Mouse (Mus musculus) G1E (cell line): Measurements from ENCODE around the gene Ap2a2. TPM values are rescaled to one million over a fixed set of nuclear protein-coding genes. Genes with fewer than 3 reads are reported as not detected.
"Not testable (repeated sequence)": the region's sequence is repeated elsewhere in the genome, so short reads cannot be mapped to it uniquely, and the experiment has no call there.

Source experiments
- ATAC-seq: 2 replicates; pipeline ENCODE4 v1.8.0; 2016; ENCODE audit warnings: mild to moderate bottlenecking; ENCODE audit not compliant: insufficient number of reproducible peaks, poor library complexity, low FRiP score, severe bottlenecking; ENCODE audit errors: extremely low read depth
- DNase-seq: peaks from one replicate; pipeline ENCODE4 v3.0.0; 2012; ENCODE audit warnings: low spot score
- H3K27me3 ChIP-seq: 2 replicates; pipeline ENCODE4 v1.6.1; 2012; ENCODE audit warnings: mild to moderate bottlenecking, low read length, inconsistent platforms; ENCODE audit not compliant: insufficient read depth
- H3K36me3 ChIP-seq: replicated peaks from 2 replicates; pipeline ENCODE3; 2012; ENCODE audit warnings: mild to moderate bottlenecking, inconsistent platforms
- H3K4me1 ChIP-seq: 2 replicates; pipeline ENCODE4 v1.6.1; 2012; ENCODE audit warnings: low read depth, low read length, inconsistent platforms, mixed read lengths; ENCODE audit not compliant: insufficient read depth
- H3K4me3 ChIP-seq: 2 replicates; pipeline ENCODE4 v1.5.1; 2012; ENCODE audit warnings: low read depth, mild to moderate bottlenecking, inconsistent platforms, low read length, moderate library complexity, mixed read lengths
- H3K9me3 ChIP-seq: replicated peaks from 2 replicates; pipeline ENCODE4 v1.6.1; 2012; ENCODE audit warnings: inconsistent platforms
- CTCF ChIP-seq: IDR thresholded peaks from 2 replicates; pipeline ENCODE4 v1.5.1; 2012; ENCODE audit warnings: low read depth, low read length, inconsistent platforms, mixed read lengths
- GATA1 ChIP-seq: IDR thresholded peaks from 2 replicates; pipeline ENCODE4 v1.6.1; 2012; ENCODE audit warnings: borderline replicate concordance, low read length, inconsistent platforms, mixed read lengths
- GATA2 ChIP-seq: IDR thresholded peaks from 2 replicates; pipeline ENCODE4 v1.6.1; 2012; ENCODE audit warnings: low read depth, low read length, inconsistent platforms, borderline replicate concordance
- POLR2AphosphoS5 ChIP-seq: IDR thresholded peaks from 2 replicates; pipeline ENCODE4 v1.6.1; 2012; ENCODE audit warnings: low read depth, low read length, inconsistent platforms; ENCODE audit not compliant: insufficient replicate concordance
- TAL1 ChIP-seq: conservative IDR thresholded peaks from 2 replicates; pipeline ENCODE4 v1.6.1; 2012; ENCODE audit warnings: low read depth, low read length, inconsistent platforms, mixed read lengths
- polyA plus RNA-seq: library from polyadenylated mRNA; stranded (reverse); fragments of >175 nt; gene quantifications from 2 replicates; pipeline ENCODE4 v1.2.3, GENCODE M21; 2012
- total RNA-seq, 2 experiments: library from RNA; stranded (forward) in 1 of 2; stranded (reverse) in 1 of 2; fragments of 200-1000 nt in 1 of 2; fragments of >200 nt in 1 of 2; fragmentation: Nextera tagmentation in 1 of 2; gene quantifications; 2 replicates each; pipeline ENCODE4 v1.2.3; 2014 to 2017

Gene Ap2a2
- total and polyA plus RNA-seq, 3 experiments, result 2.8 to 4.5 (median 3.2) TPM

DNA sequence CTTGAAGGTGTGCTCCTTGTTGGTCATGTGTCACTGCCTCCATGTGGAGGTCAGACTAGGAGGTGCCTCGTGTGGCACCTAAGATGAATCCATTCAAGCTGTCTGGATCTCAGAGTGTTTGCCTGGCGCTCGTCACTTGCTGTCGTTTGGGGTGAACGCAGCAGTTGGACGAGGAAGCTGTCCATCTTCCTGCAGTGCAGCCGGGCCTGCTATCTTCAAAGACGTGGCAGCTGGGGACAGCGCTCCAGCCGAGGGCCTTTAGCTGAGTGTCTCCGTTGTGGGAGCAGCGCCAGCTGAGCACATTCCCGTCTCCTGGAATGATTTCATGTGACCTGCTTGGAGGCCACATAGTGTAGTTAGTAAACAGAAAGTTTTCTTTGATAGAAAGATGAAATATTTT, 50.8 kb downstream of the Ap2a2 start:
- TF ChIP-seq CTCF, result no peak
- no peak for TF ChIP-seq POLR2AphosphoS5
- no peak for TF ChIP-seq GATA1
- TF ChIP-seq TAL1, result no peak
- no peak for TF ChIP-seq GATA2
- Histone ChIP-seq H3K9me3 (no peaks in the 10 kb centered on the region), H3K4me3 (no peak overlapping the region), H3K27me3 (peaks cover 14% of the 10 kb centered on the region), H3K36me3 (no peaks in the 10 kb centered on the region), H3K4me1 (no peaks in the 10 kb centered on the region; the same call in 1 of the 2 replicates)
- no peak for ATAC-seq
- no peak for DNase-seq

DNA sequence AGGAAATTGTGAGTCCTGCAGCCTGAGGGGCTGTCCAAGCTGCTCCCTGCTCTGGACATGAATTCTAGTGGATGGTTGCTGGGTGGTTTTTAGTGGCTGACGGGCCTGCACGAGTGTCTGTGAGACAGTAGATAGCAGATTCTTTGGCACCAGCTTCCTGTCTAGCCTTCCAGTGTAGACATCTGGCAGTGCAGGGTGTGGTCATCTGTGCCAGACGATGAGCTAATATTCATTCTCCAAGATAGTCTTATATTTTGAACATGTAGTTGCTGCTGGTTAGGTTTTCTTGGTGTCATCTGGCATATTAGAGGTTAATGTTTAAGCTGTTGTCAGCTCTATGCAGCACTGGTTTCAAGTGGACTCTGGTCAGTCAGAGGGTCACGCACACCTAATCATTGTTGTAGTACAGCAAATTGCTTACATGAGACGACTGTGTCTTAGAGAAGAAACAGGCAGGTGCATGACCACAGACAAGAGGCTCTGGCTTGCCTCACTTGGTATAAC, 52.4 kb downstream of the Ap2a2 start:
- no peak for ATAC-seq
- no peak overlapping the region for H3K4me3 ChIP-seq

DNA sequence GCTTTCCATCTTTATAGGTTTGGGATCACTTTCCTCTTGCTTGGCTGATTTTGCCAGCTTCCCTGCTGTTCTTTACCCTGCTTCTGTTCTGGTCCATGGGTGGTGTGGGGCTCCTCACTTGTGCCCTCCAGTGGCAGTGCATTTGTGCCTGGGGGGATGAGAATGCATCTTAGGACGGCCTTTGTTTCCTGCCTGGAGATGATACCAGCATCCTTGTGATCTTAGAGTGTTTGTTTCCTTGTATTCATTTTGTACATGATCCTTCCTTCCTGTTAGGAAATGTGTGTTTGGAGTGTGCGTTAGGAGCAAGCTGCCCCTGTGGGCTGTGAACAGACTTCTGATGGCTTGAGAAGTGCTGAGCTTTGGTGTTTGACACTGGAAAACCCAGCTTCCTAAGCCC, 62.2 kb downstream of the Ap2a2 start:
- H3K9me3 ChIP-seq, result no peaks in the 10 kb centered on the region
- no peak for TF ChIP-seq CTCF
- no peak for TF ChIP-seq GATA2
- no peak for TF ChIP-seq TAL1
- no peak for TF ChIP-seq GATA1
- no peak for TF ChIP-seq POLR2AphosphoS5
- peaks cover 9% of the 10 kb centered on the region; the same call in 1 of the 2 replicates for H3K27me3 ChIP-seq
- no peak overlapping the region for H3K4me3 ChIP-seq
- H3K36me3 ChIP-seq, result no peaks in the 10 kb centered on the region
- no peaks in the 10 kb centered on the region for H3K4me1 ChIP-seq
- ATAC-seq, result no peak
- no peak for DNase-seq

More for the DNA sequence above, 52.4 kb downstream of the Ap2a2 start:
- Histone ChIP-seq H3K4me1 (no peaks in the 10 kb centered on the region; the same call in 1 of the 2 replicates), H3K9me3 (no peaks in the 10 kb centered on the region), H3K27me3 (peaks cover 16% of the 10 kb centered on the region), H3K36me3 (no peaks in the 10 kb centered on the region)
- no peak for DNase-seq
- no peak for TF ChIP-seq GATA1
- TF ChIP-seq GATA2, result no peak
- no peak for TF ChIP-seq TAL1
- no peak for TF ChIP-seq CTCF
- no peak for TF ChIP-seq POLR2AphosphoS5

DNA sequence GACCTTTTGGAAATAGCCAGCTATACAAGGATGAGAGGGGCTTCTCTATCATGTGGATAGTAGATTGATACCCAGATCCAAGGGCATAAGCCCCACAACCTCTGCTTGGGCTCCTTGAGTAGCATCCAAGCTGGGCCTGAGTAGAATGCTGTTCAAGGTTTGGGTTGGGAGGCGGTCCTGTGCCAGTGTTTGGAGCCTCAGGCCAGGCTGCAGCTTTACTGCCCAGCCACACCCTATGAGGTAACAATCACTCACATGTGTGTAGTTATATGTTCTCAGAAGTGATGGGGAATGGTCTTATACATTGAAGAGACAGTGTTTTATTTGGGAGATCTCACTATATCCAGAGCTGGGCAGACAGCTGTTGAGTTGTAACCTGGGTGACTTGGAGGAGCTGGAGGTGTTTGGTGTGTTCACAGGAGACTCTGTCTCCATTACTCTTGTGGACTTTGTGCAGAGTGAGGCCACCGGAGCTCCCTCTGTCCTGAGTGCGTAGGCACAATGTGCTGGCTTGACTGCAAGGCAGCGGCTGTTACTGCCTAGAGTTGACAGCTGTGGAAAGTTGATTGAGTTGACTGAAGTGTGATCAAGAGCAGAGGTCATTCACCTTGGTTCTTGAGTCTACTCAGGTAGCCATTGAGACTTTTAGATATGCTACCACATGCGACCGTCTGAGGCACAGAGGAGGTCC, 63.3 kb downstream of the Ap2a2 start:
- Histone ChIP-seq H3K4me1 (no peaks in the 10 kb centered on the region), H3K9me3 (no peaks in the 10 kb centered on the region), H3K36me3 (no peaks in the 10 kb centered on the region), H3K4me3 (no peak overlapping the region), H3K27me3 (peaks cover 7% of the 10 kb centered on the region; the same call in 1 of the 2 replicates)
- ATAC-seq (no peak), DNase-seq (no peak)
- TF ChIP-seq GATA2 (no peak), CTCF (no peak), GATA1 (no peak), POLR2AphosphoS5 (no peak), TAL1 (no peak)

DNA sequence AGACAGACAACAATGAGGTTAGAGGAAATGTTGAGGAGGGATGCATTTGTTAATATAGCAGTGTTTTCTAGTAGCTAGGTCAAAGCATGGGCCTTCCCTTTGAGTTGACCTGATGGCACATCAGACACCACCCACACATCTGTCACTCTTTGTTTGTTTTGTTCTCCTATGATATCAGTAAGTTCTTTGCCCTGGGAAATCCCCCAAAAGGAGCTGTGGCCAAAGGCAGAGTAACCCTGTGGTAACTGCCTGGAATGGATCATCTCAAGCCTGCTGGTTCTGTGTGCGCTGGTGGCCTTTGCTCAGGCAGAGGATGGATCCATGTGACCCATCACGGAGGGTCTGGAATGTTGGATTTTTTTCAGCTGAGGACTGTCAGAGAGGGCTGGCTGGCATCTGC, 66.0 kb downstream of the Ap2a2 start:
- ATAC-seq, result no peak
- H3K27me3 ChIP-seq, result peaks cover 3% of the 10 kb centered on the region; the same call in 1 of the 2 replicates
- DNase-seq, result no peak
- H3K9me3 ChIP-seq, result no peaks in the 10 kb centered on the region
- H3K36me3 ChIP-seq, result no peaks in the 10 kb centered on the region
- no peak for TF ChIP-seq TAL1
- no peaks in the 10 kb centered on the region for H3K4me1 ChIP-seq
- H3K4me3 ChIP-seq, result no peak overlapping the region

DNA sequence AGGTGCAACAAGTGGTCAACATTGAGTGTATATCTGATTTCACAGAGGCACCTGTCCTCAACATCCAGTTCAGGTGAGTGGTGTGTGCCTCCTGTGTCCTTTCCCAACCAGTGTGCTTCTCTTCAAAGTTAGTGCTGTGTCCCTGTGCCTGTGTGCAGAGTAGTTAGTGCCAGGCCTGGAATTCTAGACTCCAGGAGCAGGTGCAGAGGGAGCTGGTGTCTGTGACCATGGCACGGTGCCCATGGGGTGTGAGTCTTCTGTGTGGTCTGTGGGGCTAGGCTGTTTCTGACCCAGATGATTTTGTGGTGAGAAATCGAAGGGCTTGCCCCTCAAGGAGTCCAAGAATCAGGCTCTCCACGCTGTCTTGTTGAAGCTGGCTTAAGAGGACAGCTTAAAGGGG, 67.3 kb downstream of the Ap2a2 start:
- ATAC-seq (no peak), DNase-seq (no peak)
- Histone ChIP-seq H3K27me3 (no peaks in the 10 kb centered on the region), H3K9me3 (no peaks in the 10 kb centered on the region), H3K4me1 (no peaks in the 10 kb centered on the region), H3K4me3 (no peak overlapping the region), H3K36me3 (no peaks in the 10 kb centered on the region)
- no peak for TF ChIP-seq GATA1
- TF ChIP-seq GATA2, result no peak
- no peak for TF ChIP-seq POLR2AphosphoS5
- TF ChIP-seq TAL1, result no peak
- TF ChIP-seq CTCF, result no peak

DNA sequence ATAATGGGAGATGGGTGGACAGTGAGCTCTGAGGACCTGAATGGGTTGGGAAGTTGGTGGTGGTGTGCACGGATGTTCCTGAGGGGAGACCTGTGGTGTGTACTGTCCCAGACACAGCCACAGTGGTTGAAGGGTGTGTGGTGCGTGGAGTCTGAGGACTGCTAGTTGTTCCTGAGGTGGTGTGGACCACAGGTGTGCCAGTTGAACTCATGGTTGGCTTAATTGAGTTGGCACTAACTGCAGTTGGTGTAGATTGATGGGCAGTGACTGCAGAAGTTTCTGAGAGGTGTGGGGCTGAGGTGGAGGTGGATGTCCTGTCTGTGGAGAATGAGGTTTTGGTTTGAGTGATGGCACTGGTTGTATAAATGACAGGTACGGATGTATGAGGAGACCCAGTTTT, 76.1 kb downstream of the Ap2a2 start:
- not testable (repeated sequence) for H3K9me3 ChIP-seq

DNA sequence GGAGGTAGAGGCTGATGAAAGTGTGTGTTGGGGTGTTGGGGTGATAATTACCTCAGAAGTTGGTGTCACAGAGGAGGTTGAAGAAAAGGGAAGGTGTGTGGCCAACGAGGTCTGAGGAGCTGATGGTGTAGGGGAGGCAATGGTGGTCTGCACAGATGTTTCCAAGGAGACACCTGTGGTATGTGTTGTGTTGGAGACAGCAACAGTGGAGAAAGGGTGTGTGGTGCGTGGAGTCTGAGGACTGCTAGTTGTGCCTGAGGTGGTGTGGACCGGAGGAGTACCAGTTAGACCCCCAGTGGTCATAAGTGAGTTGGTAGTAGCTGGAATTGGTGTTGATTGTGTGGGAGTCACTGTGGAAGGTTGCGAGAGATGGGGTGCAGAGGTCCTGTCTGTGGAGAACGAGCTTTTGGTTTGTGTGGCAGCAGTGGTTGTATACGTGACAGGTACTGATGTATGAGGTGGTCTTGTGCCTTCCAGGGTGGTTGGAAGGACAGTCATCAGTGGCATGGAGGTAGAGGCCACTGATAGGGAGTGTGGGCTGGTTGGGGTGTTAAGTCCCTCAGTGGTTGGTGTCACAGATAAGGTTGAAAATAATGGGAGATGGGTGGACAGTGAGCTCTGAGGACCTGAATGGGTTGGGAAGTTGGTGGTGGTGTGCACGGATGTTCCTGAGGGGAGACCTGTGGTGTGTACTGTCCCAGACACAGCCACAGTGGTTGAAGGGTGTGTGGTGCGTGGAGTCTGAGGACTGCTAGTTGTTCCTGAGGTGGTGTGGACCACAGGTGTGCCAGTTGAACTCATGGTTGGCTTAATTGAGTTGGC, 76.8 kb downstream of the Ap2a2 start:
- not testable (repeated sequence) for H3K9me3 ChIP-seq, ATAC-seq, H3K4me3 ChIP-seq, H3K36me3 ChIP-seq, H3K27me3 ChIP-seq, DNase-seq, H3K4me1 ChIP-seq

More for the DNA sequence above, 76.1 kb downstream of the Ap2a2 start:
- not testable (repeated sequence) for H3K4me3 ChIP-seq, ATAC-seq, H3K36me3 ChIP-seq, DNase-seq, H3K4me1 ChIP-seq, H3K27me3 ChIP-seq

DNA sequence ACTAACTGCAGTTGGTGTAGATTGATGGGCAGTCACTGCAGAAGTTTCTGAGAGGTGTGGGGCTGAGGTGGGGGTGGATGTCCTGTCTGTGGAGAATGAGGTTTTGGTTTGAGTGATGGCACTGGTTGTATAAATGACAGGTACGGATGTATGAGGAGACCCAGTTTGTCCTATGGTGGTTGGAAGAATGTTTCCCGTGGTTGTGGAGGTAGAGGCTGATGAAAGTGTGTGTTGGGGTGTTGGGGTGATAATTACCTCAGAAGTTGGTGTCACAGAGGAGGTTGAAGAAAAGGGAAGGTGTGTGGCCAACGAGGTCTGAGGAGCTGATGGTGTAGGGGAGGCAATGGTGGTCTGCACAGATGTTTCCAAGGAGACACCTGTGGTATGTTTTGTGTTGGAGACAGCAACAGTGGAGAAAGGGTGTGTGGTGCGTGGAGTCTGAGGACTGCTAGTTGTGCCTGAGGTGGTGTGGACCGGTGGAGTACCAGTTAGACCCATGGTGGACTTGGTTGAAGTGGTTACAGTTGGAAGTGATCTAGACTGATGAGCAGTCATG, 77.4 kb downstream of the Ap2a2 start:
- not testable (repeated sequence) for H3K36me3 ChIP-seq, H3K27me3 ChIP-seq, ATAC-seq, H3K4me1 ChIP-seq, H3K4me3 ChIP-seq, DNase-seq, H3K9me3 ChIP-seq
